Mouse (Mus musculus) CH12.LX (cell line): ENCODE results near the gene Tpx2. TPM values are rescaled to one million over a fixed set of nuclear protein-coding genes. Genes with fewer than 3 reads are reported as not detected.

Experiments used
- DNase-seq: peaks from one replicate; pipeline ENCODE4 v3.0.0-alpha.2; 2013; ENCODE audit errors: extremely low read depth
- H3K27ac ChIP-seq: 2 replicates; pipeline ENCODE4 v1.5.1; 2012; ENCODE audit warnings: low read depth, mild to moderate bottlenecking, control low read depth, moderate library complexity; ENCODE audit not compliant: insufficient read depth
- H3K27me3 ChIP-seq: replicated peaks from 2 replicates; pipeline ENCODE3; 2012; ENCODE audit warnings: inconsistent platforms
- H3K36me3 ChIP-seq, 2 experiments: replicated peaks in 1 of 2; 2 replicates each; pipeline versions ENCODE3 to v1.6.1; 2012; ENCODE audit warnings: inconsistent platforms in 1 of 2, low read length in 1 of 2, mild to moderate bottlenecking in 1 of 2, mixed read lengths in 1 of 2, moderate library complexity in 1 of 2; ENCODE audit not compliant: control insufficient read depth in 1 of 2, insufficient read depth in 1 of 2
- H3K4me1 ChIP-seq, 2 experiments: 2 replicates each; pipeline ENCODE4 v1.6.1; 2012; ENCODE audit warnings: inconsistent platforms in 1 of 2, moderate library complexity in 1 of 2; ENCODE audit not compliant: insufficient read depth in 2 of 2, control insufficient read depth in 1 of 2
- H3K4me2 ChIP-seq: 2 replicates; pipeline ENCODE4 v1.6.1; 2012; ENCODE audit warnings: low read depth, mild to moderate bottlenecking, control low read depth; ENCODE audit not compliant: poor library complexity, insufficient read depth, severe bottlenecking
- H3K4me3 ChIP-seq, 3 experiments: fragments of 150-350 bp in 1 of 3; sonication (generic) in 1 of 3; replicated peaks in 1 of 3; 2 replicates each; pipeline versions ENCODE3 to v1.5.1; 2011 to 2012; ENCODE audit warnings: low read depth in 2 of 3, low read length in 2 of 3, mild to moderate bottlenecking in 2 of 3, moderate library complexity in 2 of 3, control low read depth in 1 of 3, improper control_type of control experiment in 1 of 3, inconsistent platforms in 1 of 3, mixed read lengths in 1 of 3; ENCODE audit not compliant: poor library complexity in 1 of 3
- H3K79me2 ChIP-seq: replicated peaks from 2 replicates; pipeline ENCODE4 v1.6.1; 2012; ENCODE audit warnings: mild to moderate bottlenecking, moderate library complexity; ENCODE audit not compliant: control insufficient read depth, poor library complexity, insufficient read depth, severe bottlenecking; ENCODE audit errors: extremely low read depth
- H3K9ac ChIP-seq: 2 replicates; pipeline ENCODE4 v1.6.1; 2012; ENCODE audit warnings: low read depth, mild to moderate bottlenecking, control low read depth, moderate library complexity; ENCODE audit not compliant: insufficient read depth
- H3K9me3 ChIP-seq: replicated peaks from 2 replicates; pipeline ENCODE3; 2012; ENCODE audit warnings: low read length, inconsistent platforms, mixed read lengths
- BHLHE40 ChIP-seq: IDR thresholded peaks from 2 replicates; pipeline ENCODE4 v1.6.1; 2011; ENCODE audit warnings: mild to moderate bottlenecking, low read depth, low read length, improper control_type of control experiment
- CHD1 ChIP-seq: IDR thresholded peaks from 2 replicates; pipeline ENCODE4 v1.6.1; 2012; ENCODE audit warnings: low read depth, low read length, improper control_type of control experiment, inconsistent platforms
- CHD2 ChIP-seq: IDR thresholded peaks from 2 replicates; pipeline ENCODE4 v1.6.1; 2011; ENCODE audit warnings: low read length, improper control_type of control experiment
- CTCF ChIP-seq, 2 experiments: IDR thresholded peaks in 1 of 2; conservative IDR thresholded peaks in 1 of 2; 2 replicates each; pipeline ENCODE4 v1.5.1; 2011 to 2012; ENCODE audit warnings: low read depth in 2 of 2, low read length in 2 of 2, improper control_type of control experiment in 1 of 2, inconsistent platforms in 1 of 2, mild to moderate bottlenecking in 1 of 2, moderate library complexity in 1 of 2
- ETS1 ChIP-seq: conservative IDR thresholded peaks from 2 replicates; pipeline ENCODE4 v1.6.1; 2012; ENCODE audit warnings: low read depth, mild to moderate bottlenecking, inconsistent platforms, low read length, improper control_type of control experiment, moderate library complexity
- HCFC1 ChIP-seq: IDR thresholded peaks from 2 replicates; pipeline ENCODE4 v1.6.1; 2012; ENCODE audit warnings: low read depth, mild to moderate bottlenecking, inconsistent platforms, low read length, improper control_type of control experiment
- IRF4 ChIP-seq: IDR thresholded peaks from 2 replicates; pipeline ENCODE4 v1.6.1; 2014; ENCODE audit warnings: low read depth, mild to moderate bottlenecking, inconsistent platforms, low read length, improper control_type of control experiment
- JUN ChIP-seq: IDR thresholded peaks from 2 replicates; pipeline ENCODE4 v1.6.1; 2011; ENCODE audit warnings: low read depth, mild to moderate bottlenecking, low read length, improper control_type of control experiment, moderate library complexity; ENCODE audit not compliant: insufficient read depth
- KAT2A ChIP-seq: IDR thresholded peaks from 2 replicates; pipeline ENCODE4 v1.6.1; 2012; ENCODE audit warnings: low read length, improper control_type of control experiment, inconsistent platforms; ENCODE audit not compliant: insufficient replicate concordance
- MEF2A ChIP-seq: IDR thresholded peaks from 2 replicates; pipeline ENCODE4 v1.6.1; 2014; ENCODE audit warnings: low read depth, mild to moderate bottlenecking, inconsistent platforms, low read length, improper control_type of control experiment, borderline replicate concordance
- MXI1 ChIP-seq: IDR thresholded peaks from 2 replicates; pipeline ENCODE4 v1.6.1; 2011; ENCODE audit warnings: mild to moderate bottlenecking, low read depth, low read length, improper control_type of control experiment
- NELFE ChIP-seq: IDR thresholded peaks from 2 replicates; pipeline ENCODE4 v1.6.1; 2011; ENCODE audit warnings: low read depth, low read length, improper control_type of control experiment
- NRF1 ChIP-seq: IDR thresholded peaks from 2 replicates; pipeline ENCODE4 v1.6.1; 2014; ENCODE audit warnings: low read depth, mild to moderate bottlenecking, inconsistent platforms, low read length, improper control_type of control experiment, moderate library complexity
- PAX5 ChIP-seq: IDR thresholded peaks from 2 replicates; pipeline ENCODE4 v1.6.1; 2012; ENCODE audit warnings: low read length, inconsistent platforms, mixed read lengths
- RAD21 ChIP-seq: IDR thresholded peaks from 2 replicates; pipeline ENCODE4 v1.6.1; 2011; ENCODE audit warnings: low read depth, mild to moderate bottlenecking, low read length, improper control_type of control experiment, moderate library complexity
- SIN3A ChIP-seq: IDR thresholded peaks from 2 replicates; pipeline ENCODE4 v1.6.1; 2012; ENCODE audit warnings: low read length, improper control_type of control experiment, inconsistent platforms
- TBP ChIP-seq: conservative IDR thresholded peaks from 2 replicates; pipeline ENCODE4 v1.6.1; 2011; ENCODE audit warnings: low read depth, low read length, improper control_type of control experiment
- TCF12 ChIP-seq: IDR thresholded peaks from 2 replicates; pipeline ENCODE4 v1.6.1; 2014; ENCODE audit warnings: low read depth, mild to moderate bottlenecking, inconsistent platforms, low read length, improper control_type of control experiment
- UBTF ChIP-seq: IDR thresholded peaks from 2 replicates; pipeline ENCODE4 v1.6.1; 2012; ENCODE audit warnings: low read depth, mild to moderate bottlenecking, inconsistent platforms, low read length, improper control_type of control experiment, moderate library complexity
- USF2 ChIP-seq: conservative IDR thresholded peaks from 2 replicates; pipeline ENCODE4 v1.6.1; 2011; ENCODE audit warnings: low read depth, low read length, improper control_type of control experiment
- ZKSCAN1 ChIP-seq: IDR thresholded peaks from 2 replicates; pipeline ENCODE4 v1.6.1; 2012; ENCODE audit warnings: low read depth, inconsistent platforms, low read length, improper control_type of control experiment, borderline replicate concordance
- ZMIZ1 ChIP-seq: IDR thresholded peaks from 2 replicates; pipeline ENCODE4 v1.6.1; 2012; ENCODE audit warnings: low read depth, mild to moderate bottlenecking, inconsistent platforms, low read length, improper control_type of control experiment
- dilution Hi-C: fragments of 300-500 bp; cut with MboI; formaldehyde crosslinking; loops from 2 replicates; pipeline ENCODE4 v1.14.3; 2020; ENCODE audit warnings: low sequenced_read_pairs; ENCODE audit not compliant: extremely low pct_unique_long_range_greater_than_20kb, extremely low pct_ligation_motif_present
- in situ Hi-C: fragments of 300-500 bp; cut with MboI; formaldehyde crosslinking; loops from 3 replicates; pipeline ENCODE4 v1.14.3; 2019; ENCODE audit warnings: low sequenced_read_pairs, low pct_ligation_motif_present, low pct_unique_long_range_greater_than_20kb, mixed read lengths
- polyA plus RNA-seq: library from polyadenylated mRNA; unstranded; fragments of >175 nt; gene quantifications from 2 replicates; pipeline ENCODE4 v1.2.1, GENCODE M21; 2012; ENCODE audit warnings: low read depth; ENCODE audit not compliant: insufficient read length
- total RNA-seq, 2 experiments: library from RNA; depleted of rRNA; stranded (reverse); fragments of 300-350 nt in 1 of 2; fragments of >200 nt in 1 of 2; gene quantifications; 2 replicates each; pipeline ENCODE4 v1.2.3; 2012 to 2014

The Tpx2 gene
- total and polyA plus RNA-seq, 3 experiments = 66.1 to 127 (median 98.0) TPM

DNA sequence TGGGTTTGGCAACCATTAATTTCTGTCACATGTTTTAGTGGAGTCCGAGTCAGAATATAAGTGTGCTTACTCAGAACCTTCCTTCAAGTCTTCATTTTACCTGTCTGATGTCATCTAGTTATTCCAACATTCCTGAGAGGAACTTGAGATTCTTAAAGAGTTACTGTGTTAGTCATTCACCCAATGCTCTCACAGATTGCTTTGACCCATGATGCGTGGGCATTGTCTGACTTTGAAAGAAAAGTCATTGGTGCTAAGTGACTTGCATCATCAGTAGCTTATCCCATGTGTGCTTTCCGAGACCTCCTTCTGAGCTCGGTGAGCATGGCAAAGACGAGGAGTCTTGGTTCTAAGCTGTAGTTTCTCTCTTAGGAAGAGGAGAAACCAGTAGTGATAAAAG, 41.0 kb downstream of the Tpx2 start:
- in situ Hi-C loops = no loop called here
- no peak overlapping the region for H3K9ac ChIP-seq
- H3K27me3 ChIP-seq = no peaks in the 10 kb centered on the region
- H3K4me3 ChIP-seq = no peak overlapping the region
- H3K79me2 ChIP-seq = no peaks in the 10 kb centered on the region; the same call in 1 of the 2 replicates
- no peaks in the 10 kb centered on the region for H3K4me1 ChIP-seq
- H3K9me3 ChIP-seq = no peaks in the 10 kb centered on the region
- no peak overlapping the region for H3K27ac ChIP-seq
- TF ChIP-seq IRF4 (no peak), TCF12 (no peak), MEF2A (no peak), RAD21 (no peak), ZMIZ1 (no peak), CHD2 (no peak), ETS1 (no peak), TBP (no peak), SIN3A (no peak), USF2 (no peak), ZKSCAN1 (no peak), MXI1 (no peak), HCFC1 (no peak), NRF1 (no peak), JUN (no peak), NELFE (no peak), CHD1 (no peak)
- H3K4me2 ChIP-seq = no peak overlapping the region
- dilution Hi-C loops = no loop called here
- DNase-seq = no peak
- H3K36me3 ChIP-seq = peaks cover 80 to 94% of the 10 kb centered on the region in 2 experiments

DNA sequence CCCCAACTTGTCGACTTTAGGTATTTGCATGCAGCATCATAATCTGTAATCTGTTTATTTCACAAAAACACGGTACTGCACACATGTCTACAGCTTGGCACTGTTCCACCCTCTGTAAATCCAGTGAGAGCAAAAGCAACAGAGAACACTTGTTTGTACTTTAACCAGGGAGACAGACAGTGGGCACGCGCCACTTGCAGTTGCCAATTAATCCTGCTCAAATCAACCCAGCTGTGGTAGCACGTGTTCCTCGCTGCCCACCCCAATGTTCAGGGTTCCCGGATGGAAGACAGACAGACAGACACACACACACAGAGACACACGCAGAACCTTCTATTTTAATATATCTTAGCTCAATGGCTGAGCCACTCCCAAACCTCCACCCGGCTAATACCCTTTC, 48.1 kb downstream of the Tpx2 start:
- Histone ChIP-seq H3K27ac (no peak overlapping the region), H3K79me2 (no peaks in the 10 kb centered on the region), H3K4me2 (no peak overlapping the region), H3K4me1 (no peaks in the 10 kb centered on the region), H3K27me3 (no peaks in the 10 kb centered on the region), H3K9me3 (no peaks in the 10 kb centered on the region), H3K36me3 (peaks cover 39 to 69% of the 10 kb centered on the region in 2 experiments), H3K4me3 (no peak overlapping the region), H3K9ac (no peak overlapping the region)
- DNase-seq = no peak
- TF ChIP-seq BHLHE40 (no peak), PAX5 (no peak), CTCF (conservative IDR thresholded peaks at IDR 0.05 in 1 of 2, IDR thresholded peaks at IDR 0.05 in 1 of 2; ENCODE audit: low read depth in 2 of 2, low read length in 2 of 2) (no peak), UBTF (no peak), ZMIZ1 (no peak), TBP (no peak), KAT2A (no peak), TCF12 (no peak), JUN (no peak)
- in situ Hi-C loops (loop anchor here (5.0 kb wide), 1 partner anchor 34 kb away; no protein-coding TSS in a partner anchor), dilution Hi-C loops (no loop called here)
